Mouse (Mus musculus): Measurements from ENCODE around the gene Atpaf2. TPM values are rescaled to one million over a fixed set of nuclear protein-coding genes. Genes with fewer than 3 reads are reported as not detected.

The Atpaf2 gene
- polyA plus RNA-seq, 1 experiment from 2014 or later: 45.9 TPM

DNA sequence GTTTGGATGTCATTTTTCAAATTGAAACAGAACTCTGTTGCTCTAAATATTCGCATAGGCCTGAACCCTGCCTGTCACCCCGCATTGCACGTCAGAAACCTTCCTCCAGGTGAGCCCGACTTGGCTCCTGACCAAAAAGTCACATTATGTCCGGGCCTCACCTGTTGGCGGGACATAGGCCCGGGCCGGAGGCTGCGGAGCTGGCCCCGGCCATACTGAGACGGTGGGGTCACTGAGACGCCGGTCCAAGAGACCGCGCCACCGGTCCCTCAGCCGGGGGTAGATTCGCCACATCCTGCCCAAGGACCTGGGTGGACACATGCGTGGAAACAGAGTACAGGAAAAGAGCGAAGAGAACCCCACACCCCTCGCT is 1.7 kb downstream of the Atpaf2 start:
- peak overlapping the region; percentile 72 for H3K27ac ChIP-seq (ENCODE audit: low read depth, low read length)
- H3K9me3 ChIP-seq (ENCODE audit: control insufficient read depth, low read length): no peaks in the 10 kb centered on the region
- no peaks in the 10 kb centered on the region for H3K27me3 ChIP-seq (replicated peaks; ENCODE audit: control insufficient read depth, insufficient read depth, low read length)
- ATAC-seq: no peak; the same call in 1 of the 2 replicates
- peaks cover 23% of the 10 kb centered on the region for H3K4me1 ChIP-seq (ENCODE audit: control insufficient read depth, insufficient read depth, low read depth, low read length)
- 0% methylated on average over 21 of the region's 21 CpGs for WGBS
- H3K36me3 ChIP-seq (ENCODE audit: control insufficient read depth, insufficient read depth, low read length): no peaks in the 10 kb centered on the region
- H3K4me2 ChIP-seq (ENCODE audit: low read length): peak overlapping the region; percentile 82
- H3K4me3 ChIP-seq (ENCODE audit: low read length): peak overlapping the region; percentile 80
- peak overlapping the region; percentile 82 for H3K9ac ChIP-seq (ENCODE audit: low read depth, low read length)

GRCm38 (mm10) chr11:60412921-60413320 is 5.3 kb downstream of the Atpaf2 start:
- no peaks in the 10 kb centered on the region for H3K36me3 ChIP-seq (ENCODE audit: control insufficient read depth, insufficient read depth, low read length)
- WGBS: 91% methylated on average over 2 of the region's 2 CpGs
- H3K9me3 ChIP-seq (ENCODE audit: control insufficient read depth, low read length): no peaks in the 10 kb centered on the region
- H3K27ac ChIP-seq (ENCODE audit: low read depth, low read length): no peak overlapping the region
- peaks cover 12% of the 10 kb centered on the region for H3K4me1 ChIP-seq (ENCODE audit: control insufficient read depth, insufficient read depth, low read depth, low read length)
- H3K27me3 ChIP-seq (replicated peaks; ENCODE audit: control insufficient read depth, insufficient read depth, low read length): no peaks in the 10 kb centered on the region
- H3K4me3 ChIP-seq (ENCODE audit: low read length): no peak overlapping the region
- no peak overlapping the region for H3K4me2 ChIP-seq (ENCODE audit: low read length)
- no peak for ATAC-seq
- no peak overlapping the region for H3K9ac ChIP-seq (ENCODE audit: low read depth, low read length)

GRCm38 (mm10) chr11:60412173-60412572 is 6.1 kb downstream of the Atpaf2 start:
- WGBS: 10% methylated on average over 3 of the region's 3 CpGs
- H3K9me3 ChIP-seq (ENCODE audit: control insufficient read depth, low read length): no peaks in the 10 kb centered on the region
- H3K27ac ChIP-seq (ENCODE audit: low read depth, low read length): no peak overlapping the region
- peaks cover 4% of the 10 kb centered on the region for H3K36me3 ChIP-seq (ENCODE audit: control insufficient read depth, insufficient read depth, low read length)
- no peak for ATAC-seq
- H3K4me1 ChIP-seq (ENCODE audit: control insufficient read depth, insufficient read depth, low read depth, low read length): peaks cover 12% of the 10 kb centered on the region
- no peak overlapping the region for H3K9ac ChIP-seq (ENCODE audit: low read depth, low read length)
- H3K4me2 ChIP-seq (ENCODE audit: low read length): no peak overlapping the region
- H3K4me3 ChIP-seq (ENCODE audit: low read length): no peak overlapping the region
- no peaks in the 10 kb centered on the region for H3K27me3 ChIP-seq (replicated peaks; ENCODE audit: control insufficient read depth, insufficient read depth, low read length)

- no peaks in the 10 kb centered on the region for H3K27me3 ChIP-seq (replicated peaks; ENCODE audit: control insufficient read depth, insufficient read depth, low read length)
Observed at GRCm38 (mm10) chr11:60406606-60407005, 11.7 kb downstream of the Atpaf2 start.

GRCm38 (mm10) chr11:60397172-60397571 is 21.1 kb downstream of the Atpaf2 start:
- WGBS: 86% methylated on average over 2 of the region's 2 CpGs
- H3K9ac ChIP-seq (ENCODE audit: low read depth, low read length): no peak overlapping the region

More at GRCm38 (mm10) chr11:60406606-60407005, 11.7 kb downstream of the Atpaf2 start:
- no peak for ATAC-seq
- Histone ChIP-seq H3K4me3 (ENCODE audit: low read length) (no peak overlapping the region), H3K9me3 (ENCODE audit: control insufficient read depth, low read length) (no peaks in the 10 kb centered on the region), H3K27ac (ENCODE audit: low read depth, low read length) (no peak overlapping the region), H3K9ac (ENCODE audit: low read depth, low read length) (no peak overlapping the region), H3K4me2 (ENCODE audit: low read length) (no peak overlapping the region), H3K4me1 (ENCODE audit: control insufficient read depth, insufficient read depth, low read depth, low read length) (no peaks in the 10 kb centered on the region), H3K36me3 (ENCODE audit: control insufficient read depth, insufficient read depth, low read length) (peaks cover 24% of the 10 kb centered on the region)
- 100% methylated on average over 1 of the region's 1 CpGs for WGBS

GRCm38 (mm10) chr11:60396546-60396945 is 21.7 kb downstream of the Atpaf2 start:
- Histone ChIP-seq H3K27ac (ENCODE audit: low read depth, low read length) (no peak overlapping the region), H3K4me1 (ENCODE audit: control insufficient read depth, insufficient read depth, low read depth, low read length) (0 out of 2 replicates have a peak, but pooled peaks cover 3% of the 10 kb centered on the region), H3K27me3 (replicated peaks; ENCODE audit: control insufficient read depth, insufficient read depth, low read length) (no peaks in the 10 kb centered on the region), H3K36me3 (ENCODE audit: control insufficient read depth, insufficient read depth, low read length) (peaks cover 8% of the 10 kb centered on the region), H3K9ac (ENCODE audit: low read depth, low read length) (no peak overlapping the region), H3K4me2 (ENCODE audit: low read length) (no peak overlapping the region), H3K4me3 (ENCODE audit: low read length) (no peak overlapping the region), H3K9me3 (ENCODE audit: control insufficient read depth, low read length) (no peaks in the 10 kb centered on the region)
- ATAC-seq: peak; percentile 50; the same call in 1 of the 2 replicates
- 57% methylated on average over 6 of the region's 6 CpGs for WGBS

More at GRCm38 (mm10) chr11:60397172-60397571, 21.1 kb downstream of the Atpaf2 start:
- H3K27ac ChIP-seq (ENCODE audit: low read depth, low read length): no peak overlapping the region; the same call in 1 of the 2 replicates
- no peak overlapping the region for H3K4me3 ChIP-seq (ENCODE audit: low read length)
- H3K27me3 ChIP-seq (replicated peaks; ENCODE audit: control insufficient read depth, insufficient read depth, low read length): no peaks in the 10 kb centered on the region
- no peak overlapping the region for H3K4me2 ChIP-seq (ENCODE audit: low read length)
- H3K9me3 ChIP-seq (ENCODE audit: control insufficient read depth, low read length): no peaks in the 10 kb centered on the region
- peaks cover 8% of the 10 kb centered on the region for H3K36me3 ChIP-seq (ENCODE audit: control insufficient read depth, insufficient read depth, low read length)
- H3K4me1 ChIP-seq (ENCODE audit: control insufficient read depth, insufficient read depth, low read depth, low read length): 0 out of 2 replicates have a peak, but pooled peaks cover 3% of the 10 kb centered on the region
- no peak for ATAC-seq

DNA sequence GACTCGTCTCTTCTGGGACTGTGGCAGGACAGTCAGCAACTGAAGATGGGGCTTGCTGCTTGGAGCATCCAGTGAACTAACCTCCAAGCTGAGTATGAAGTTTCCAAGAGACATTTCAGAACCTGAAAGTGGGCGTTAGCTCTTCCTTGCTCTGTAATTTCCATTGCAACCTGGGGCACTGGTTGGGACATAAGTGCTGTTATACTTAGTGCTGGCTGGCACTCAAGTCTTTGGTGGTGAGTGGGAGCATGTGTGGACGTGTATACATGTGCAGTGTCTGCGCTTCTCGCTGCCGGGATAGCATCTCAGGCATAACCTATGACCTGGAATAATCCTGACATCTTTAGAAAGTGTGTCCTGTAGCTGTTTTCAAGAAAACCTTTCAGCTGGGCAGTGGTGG is 26.9 kb downstream of the Atpaf2 start:
- no peak overlapping the region for H3K9ac ChIP-seq (ENCODE audit: low read depth, low read length)
- H3K4me1 ChIP-seq (ENCODE audit: control insufficient read depth, insufficient read depth, low read depth, low read length): no peaks in the 10 kb centered on the region
- no peak overlapping the region for H3K4me3 ChIP-seq (ENCODE audit: low read length)
- ATAC-seq: no peak
- no peak overlapping the region for H3K4me2 ChIP-seq (ENCODE audit: low read length)
- no peaks in the 10 kb centered on the region for H3K9me3 ChIP-seq (ENCODE audit: control insufficient read depth, low read length)
- H3K27me3 ChIP-seq (replicated peaks; ENCODE audit: control insufficient read depth, insufficient read depth, low read length): no peaks in the 10 kb centered on the region
- WGBS: 84% methylated on average over 6 of the region's 6 CpGs
- no peaks in the 10 kb centered on the region for H3K36me3 ChIP-seq (ENCODE audit: control insufficient read depth, insufficient read depth, low read length)
- no peak overlapping the region for H3K27ac ChIP-seq (ENCODE audit: low read depth, low read length)

DNA sequence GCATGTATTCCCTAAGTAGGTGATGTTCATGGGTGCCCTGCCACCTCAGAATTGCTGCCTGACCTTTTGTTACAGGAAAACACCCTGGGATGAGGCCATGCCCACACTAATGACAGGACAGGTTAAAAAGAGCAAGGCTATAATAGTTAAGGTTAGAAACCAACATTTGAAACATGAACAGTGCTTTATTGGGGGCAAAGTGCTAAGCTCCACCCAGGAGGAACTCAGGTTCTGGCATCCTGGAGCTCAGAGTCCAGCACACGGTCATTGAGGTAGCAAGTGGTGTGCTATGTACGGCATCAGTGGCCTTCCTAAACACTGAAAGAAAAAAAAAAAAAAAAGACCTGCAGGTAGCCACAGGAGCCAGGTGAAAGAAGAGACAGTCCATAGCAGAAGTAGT is 30.3 kb downstream of the Atpaf2 start:
- Histone ChIP-seq H3K9ac (ENCODE audit: low read depth, low read length) (no peak overlapping the region), H3K9me3 (ENCODE audit: control insufficient read depth, low read length) (no peaks in the 10 kb centered on the region), H3K27ac (ENCODE audit: low read depth, low read length) (no peak overlapping the region), H3K4me1 (ENCODE audit: control insufficient read depth, insufficient read depth, low read depth, low read length) (peaks cover 18% of the 10 kb centered on the region), H3K4me2 (ENCODE audit: low read length) (no peak overlapping the region), H3K36me3 (ENCODE audit: control insufficient read depth, insufficient read depth, low read length) (no peaks in the 10 kb centered on the region), H3K27me3 (replicated peaks; ENCODE audit: control insufficient read depth, insufficient read depth, low read length) (no peaks in the 10 kb centered on the region), H3K4me3 (ENCODE audit: low read length) (no peak overlapping the region)
- ATAC-seq: no peak
- WGBS: 94% methylated on average over 2 of the region's 2 CpGs

GRCm38 (mm10) chr11:60385946-60386345 is 32.3 kb downstream of the Atpaf2 start:
- Histone ChIP-seq H3K4me1 (ENCODE audit: control insufficient read depth, insufficient read depth, low read depth, low read length) (peaks cover 18% of the 10 kb centered on the region), H3K9ac (ENCODE audit: low read depth, low read length) (no peak overlapping the region), H3K9me3 (ENCODE audit: control insufficient read depth, low read length) (no peaks in the 10 kb centered on the region), H3K4me3 (ENCODE audit: low read length) (no peak overlapping the region), H3K36me3 (ENCODE audit: control insufficient read depth, insufficient read depth, low read length) (no peaks in the 10 kb centered on the region), H3K27me3 (replicated peaks; ENCODE audit: control insufficient read depth, insufficient read depth, low read length) (no peaks in the 10 kb centered on the region), H3K27ac (ENCODE audit: low read depth, low read length) (peak overlapping the region; percentile 92), H3K4me2 (ENCODE audit: low read length) (no peak overlapping the region)
- no peak for ATAC-seq
- WGBS: 69% methylated on average over 5 of the region's 5 CpGs

All from hindbrain, embryonic 16.5 days (tissue).